Mouse (Mus musculus) MEL (cell line): Measurements from ENCODE around the gene Phyhipl. TPM values are rescaled to one million over a fixed set of nuclear protein-coding genes. Genes with fewer than 3 reads are reported as not detected.

ENCODE experiments used
- DNase-seq: peaks from one replicate; pipeline ENCODE4 v3.0.0; 2011; ENCODE audit warnings: low read depth, low spot score
- H3K27ac ChIP-seq: 2 replicates; pipeline ENCODE4 v1.5.1; 2012; ENCODE audit warnings: low read depth, mild to moderate bottlenecking, control low read depth, low read length, moderate library complexity; ENCODE audit not compliant: control insufficient read depth
- H3K27me3 ChIP-seq, 2 experiments: fragments of 150-350 bp in 1 of 2; sonication (generic) in 1 of 2; 2 replicates each; pipeline ENCODE4 v1.6.1; 2012; ENCODE audit warnings: low read length in 2 of 2, mild to moderate bottlenecking in 2 of 2, improper control_type of control experiment in 1 of 2, moderate library complexity in 1 of 2; ENCODE audit not compliant: insufficient read depth in 2 of 2, control insufficient read depth in 1 of 2
- H3K36me3 ChIP-seq, 2 experiments: 2 replicates each; pipeline ENCODE4 v1.6.1; 2012 to 2014; ENCODE audit warnings: low read length in 2 of 2, improper control_type of control experiment in 1 of 2, inconsistent platforms in 1 of 2, mild to moderate bottlenecking in 1 of 2; ENCODE audit not compliant: insufficient read depth in 2 of 2, control insufficient read depth in 1 of 2
- H3K4me1 ChIP-seq, 2 experiments: fragments of 150-350 bp in 1 of 2; sonication (generic) in 1 of 2; 2 replicates each; pipeline ENCODE4 v1.6.1; 2012; ENCODE audit warnings: low read length in 2 of 2, improper control_type of control experiment in 1 of 2, mild to moderate bottlenecking in 1 of 2; ENCODE audit not compliant: insufficient read depth in 2 of 2, control insufficient read depth in 1 of 2
- H3K4me3 ChIP-seq, 2 experiments: fragments of 150-350 bp in 1 of 2; sonication (generic) in 1 of 2; 2 replicates each; pipeline ENCODE4 v1.5.1; 2012; ENCODE audit warnings: low read depth in 2 of 2, low read length in 2 of 2, mild to moderate bottlenecking in 2 of 2, moderate library complexity in 2 of 2, control low read depth in 1 of 2, improper control_type of control experiment in 1 of 2; ENCODE audit not compliant: control insufficient read depth in 1 of 2, insufficient read depth in 1 of 2
- H3K79me2 ChIP-seq: 2 replicates; pipeline ENCODE4 v1.6.1; 2012; ENCODE audit warnings: mild to moderate bottlenecking, low read length, moderate library complexity; ENCODE audit not compliant: control insufficient read depth, poor library complexity, insufficient read depth
- H3K9ac ChIP-seq: 2 replicates; pipeline ENCODE4 v1.6.1; 2012; ENCODE audit warnings: low read depth, mild to moderate bottlenecking, control low read depth, low read length, moderate library complexity; ENCODE audit not compliant: control insufficient read depth, poor library complexity, severe bottlenecking
- H3K9me3 ChIP-seq: fragments of 150-350 bp; sonication (generic); replicated peaks from 2 replicates; pipeline ENCODE4 v1.6.1; 2012; ENCODE audit warnings: mild to moderate bottlenecking, low read length, improper control_type of control experiment, moderate library complexity; ENCODE audit not compliant: insufficient read depth
- BHLHE40 ChIP-seq: IDR thresholded peaks from 2 replicates; pipeline ENCODE4 v1.6.1; 2012; ENCODE audit warnings: low read depth, mild to moderate bottlenecking, inconsistent platforms, low read length, improper control_type of control experiment, borderline replicate concordance
- CHD1 ChIP-seq: IDR thresholded peaks from 2 replicates; pipeline ENCODE4 v1.6.1; 2012; ENCODE audit warnings: low read depth, mild to moderate bottlenecking, inconsistent platforms, low read length, improper control_type of control experiment
- CHD2 ChIP-seq: IDR thresholded peaks from 2 replicates; pipeline ENCODE4 v1.6.1; 2011; ENCODE audit warnings: low read length, improper control_type of control experiment
- E2F4 ChIP-seq: IDR thresholded peaks from 2 replicates; pipeline ENCODE4 v1.6.1; 2011; ENCODE audit warnings: low read depth, low read length, improper control_type of control experiment, borderline replicate concordance
- ELF1 ChIP-seq: IDR thresholded peaks from 2 replicates; pipeline ENCODE4 v1.6.1; 2014; ENCODE audit warnings: low read depth, mild to moderate bottlenecking, inconsistent platforms, low read length, improper control_type of control experiment, moderate library complexity
- EP300 ChIP-seq, 2 experiments: IDR thresholded peaks; 2 replicates each; pipeline ENCODE4 v1.6.1; 2011; ENCODE audit warnings: improper control_type of control experiment in 2 of 2, low read length in 2 of 2, low read depth in 1 of 2, mild to moderate bottlenecking in 1 of 2
- ETS1 ChIP-seq: IDR thresholded peaks from 2 replicates; pipeline ENCODE4 v1.6.1; 2012; ENCODE audit warnings: low read depth, mild to moderate bottlenecking, inconsistent platforms, low read length, improper control_type of control experiment, moderate library complexity
- GATA1 ChIP-seq: IDR thresholded peaks from 2 replicates; pipeline ENCODE4 v1.6.1; 2011; ENCODE audit warnings: low read depth, low read length, improper control_type of control experiment
- HCFC1 ChIP-seq: IDR thresholded peaks from 2 replicates; pipeline ENCODE4 v1.6.1; 2012; ENCODE audit warnings: low read depth, mild to moderate bottlenecking, inconsistent platforms, low read length, improper control_type of control experiment, moderate library complexity
- JUND ChIP-seq: IDR thresholded peaks from 2 replicates; pipeline ENCODE4 v1.6.1; 2011; ENCODE audit warnings: low read depth, mild to moderate bottlenecking, improper control_type of control experiment, low read length
- MEF2A ChIP-seq: IDR thresholded peaks from 2 replicates; pipeline ENCODE4 v1.6.1; 2014; ENCODE audit warnings: low read depth, mild to moderate bottlenecking, inconsistent platforms, low read length, improper control_type of control experiment; ENCODE audit not compliant: poor library complexity, insufficient replicate concordance, severe bottlenecking; ENCODE audit errors: extremely low read depth
- MYB ChIP-seq: IDR thresholded peaks from 2 replicates; pipeline ENCODE4 v1.6.1; 2011; ENCODE audit warnings: mild to moderate bottlenecking, low read depth, low read length, improper control_type of control experiment
- MYC ChIP-seq: IDR thresholded peaks from 2 replicates; pipeline ENCODE4 v1.6.1; 2011; ENCODE audit warnings: low read depth, mild to moderate bottlenecking, low read length, improper control_type of control experiment, moderate library complexity
- NRF1 ChIP-seq: IDR thresholded peaks from 2 replicates; pipeline ENCODE4 v1.6.1; 2014; ENCODE audit warnings: low read depth, mild to moderate bottlenecking, inconsistent platforms, low read length, improper control_type of control experiment, moderate library complexity; ENCODE audit not compliant: poor library complexity, insufficient read depth, severe bottlenecking
- POLR2AphosphoS2 ChIP-seq: IDR thresholded peaks from 2 replicates; pipeline ENCODE4 v1.6.1; 2011; ENCODE audit warnings: low read length, improper control_type of control experiment
- RAD21 ChIP-seq: IDR thresholded peaks from 2 replicates; pipeline ENCODE4 v1.6.1; 2011; ENCODE audit warnings: mild to moderate bottlenecking, low read depth, low read length, improper control_type of control experiment
- RCOR1 ChIP-seq: IDR thresholded peaks from 2 replicates; pipeline ENCODE4 v1.6.1; 2012; ENCODE audit warnings: low read depth, mild to moderate bottlenecking, inconsistent platforms, low read length, improper control_type of control experiment
- SIN3A ChIP-seq: IDR thresholded peaks from 2 replicates; pipeline ENCODE4 v1.6.1; 2012; ENCODE audit warnings: low read length, improper control_type of control experiment, inconsistent platforms
- SMC3 ChIP-seq: IDR thresholded peaks from 2 replicates; pipeline ENCODE4 v1.6.1; 2011; ENCODE audit warnings: low read depth, low read length, improper control_type of control experiment
- TAL1 ChIP-seq: IDR thresholded peaks from 2 replicates; pipeline ENCODE4 v1.6.1; 2012; ENCODE audit warnings: mild to moderate bottlenecking, inconsistent platforms, low read length, moderate library complexity, mixed read lengths
- TBP ChIP-seq: IDR thresholded peaks from 2 replicates; pipeline ENCODE4 v1.8.0; 2011; ENCODE audit warnings: low read depth, low read length, improper control_type of control experiment
- TCF12 ChIP-seq: IDR thresholded peaks from 2 replicates; pipeline ENCODE4 v1.6.1; 2014; ENCODE audit warnings: low read depth, mild to moderate bottlenecking, inconsistent platforms, low read length, improper control_type of control experiment, moderate library complexity
- USF1 ChIP-seq: IDR thresholded peaks from 2 replicates; pipeline ENCODE4 v1.6.1; 2014; ENCODE audit warnings: low read depth, mild to moderate bottlenecking, inconsistent platforms, low read length, improper control_type of control experiment, moderate library complexity
- USF2 ChIP-seq, 2 experiments: IDR thresholded peaks; 2 replicates each; pipeline ENCODE4 v1.6.1; 2011 to 2012; ENCODE audit warnings: improper control_type of control experiment in 2 of 2, low read length in 2 of 2, borderline replicate concordance in 1 of 2, inconsistent platforms in 1 of 2, low read depth in 1 of 2, mild to moderate bottlenecking in 1 of 2; ENCODE audit not compliant: insufficient read depth in 1 of 2
- ZKSCAN1 ChIP-seq: IDR thresholded peaks from 2 replicates; pipeline ENCODE4 v1.6.1; 2012; ENCODE audit warnings: low read depth, mild to moderate bottlenecking, inconsistent platforms, low read length, improper control_type of control experiment, moderate library complexity
- ZNF384 ChIP-seq: IDR thresholded peaks from 2 replicates; pipeline ENCODE4 v1.6.1; 2012; ENCODE audit warnings: low read depth, mild to moderate bottlenecking, inconsistent platforms, low read length, improper control_type of control experiment
- polyA plus RNA-seq, 2 experiments: library from polyadenylated mRNA; stranded (reverse) in 1 of 2; unstranded in 1 of 2; fragments of >175 nt in 1 of 2; fragments of >200 nt in 1 of 2; gene quantifications; 2 replicates each; pipeline versions ENCODE4 v1.2.1 to v1.2.4; 2012; ENCODE audit warnings: low replicate concordance in 2 of 2, low read depth in 1 of 2; ENCODE audit not compliant: insufficient read length in 2 of 2, insufficient read depth in 1 of 2, missing spikeins in 1 of 2
- total RNA-seq: library from RNA; depleted of rRNA; stranded (reverse); fragments of 300-350 nt; gene quantifications from 2 replicates; pipeline ENCODE4 v1.2.3, GENCODE M21; 2012

Gene Phyhipl
- total and polyA plus RNA-seq, 3 experiments: not detected

GRCm38 (mm10) chr10:70611633-70612032 is 44.1 kb downstream of the Phyhipl start:
- no peaks in the 10 kb centered on the region for H3K27me3 ChIP-seq
- no peak overlapping the region for H3K9ac ChIP-seq
- no peak overlapping the region for H3K4me3 ChIP-seq
- TF ChIP-seq MEF2A: no peak
- H3K36me3 ChIP-seq: no peaks in the 10 kb centered on the region
- no peaks in the 10 kb centered on the region for H3K9me3 ChIP-seq
- H3K27ac ChIP-seq: no peak overlapping the region
- H3K79me2 ChIP-seq: no peaks in the 10 kb centered on the region
- H3K4me1 ChIP-seq: no peaks in the 10 kb centered on the region
- no peak for DNase-seq

- Histone ChIP-seq H3K4me3 (no peak overlapping the region), H3K27me3 (no peaks in the 10 kb centered on the region), H3K9ac (no peak overlapping the region), H3K27ac (no peak overlapping the region), H3K36me3 (no peaks in the 10 kb centered on the region), H3K4me1 (no peaks in the 10 kb centered on the region), H3K79me2 (no peaks in the 10 kb centered on the region), H3K9me3 (no peaks in the 10 kb centered on the region)
- DNase-seq: no peak
- no peak for TF ChIP-seq POLR2AphosphoS2
- TF ChIP-seq ELF1: no peak
- TF ChIP-seq BHLHE40: no peak
- no peak for TF ChIP-seq CHD1
- no peak for TF ChIP-seq E2F4
- TF ChIP-seq MYC: no peak
- TF ChIP-seq GATA1: no peak
- no peak for TF ChIP-seq TAL1
- TF ChIP-seq JUND: no peak
- TF ChIP-seq RCOR1: no peak
- no peak for TF ChIP-seq ETS1
- TF ChIP-seq EP300 (IDR thresholded peaks at IDR 0.05; ENCODE audit: low read depth in 1 of 2, low read length in 2 of 2): no peak
- TF ChIP-seq SIN3A: no peak
- TF ChIP-seq ZNF384: no peak
- no peak for TF ChIP-seq ZKSCAN1
These were observed 55.9 kb downstream of the Phyhipl start for GRCm38 (mm10) chr10:70599925-70600305.

GRCm38 (mm10) chr10:70599126-70599924 is 56.4 kb downstream of the Phyhipl start:
- DNase-seq: no peak
- TF ChIP-seq NRF1 (no peak), TCF12 (no peak), ETS1 (no peak), MYB (no peak), TBP (no peak), EP300 (IDR thresholded peaks at IDR 0.05; ENCODE audit: low read depth in 1 of 2, low read length in 2 of 2) (no peak), ZNF384 (no peak), SMC3 (no peak), TAL1 (no peak), HCFC1 (no peak), CHD2 (no peak), USF2 (IDR thresholded peaks at IDR 0.05; ENCODE audit: borderline replicate concordance in 1 of 2, insufficient read depth in 1 of 2, low read depth in 1 of 2, low read length in 2 of 2) (no peak), USF1 (no peak), MEF2A (no peak), RAD21 (no peak)

More at GRCm38 (mm10) chr10:70599126-70599924, 56.4 kb downstream of the Phyhipl start:
- no peaks in the 10 kb centered on the region for H3K79me2 ChIP-seq
- H3K4me3 ChIP-seq: no peak overlapping the region
- H3K27ac ChIP-seq: no peak overlapping the region
- no peaks in the 10 kb centered on the region for H3K9me3 ChIP-seq
- H3K9ac ChIP-seq: no peak overlapping the region
- H3K36me3 ChIP-seq: no peaks in the 10 kb centered on the region
- no peaks in the 10 kb centered on the region for H3K4me1 ChIP-seq
- no peaks in the 10 kb centered on the region for H3K27me3 ChIP-seq
